In the genomic region with DNA sequence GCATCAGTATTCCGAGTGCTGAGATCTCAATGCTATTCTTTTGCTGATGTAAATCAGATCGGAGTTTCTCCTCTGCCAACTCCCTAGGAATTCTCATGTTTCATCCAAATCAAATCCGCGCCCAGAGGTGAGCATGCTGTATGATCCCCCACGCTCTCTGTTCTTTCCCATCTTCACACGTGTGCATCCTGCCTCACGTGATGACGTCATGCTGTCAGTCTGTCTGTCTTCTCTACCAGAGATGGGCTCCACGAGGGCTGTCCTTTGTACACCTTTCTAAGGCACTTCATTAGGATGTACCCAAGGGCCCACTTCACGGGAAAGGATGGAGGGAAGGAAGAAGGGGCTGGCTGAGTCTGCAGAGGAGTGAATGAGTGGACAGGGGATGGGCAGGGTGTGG, we compare ENCODE assay signal across 18 mouse cellular contexts.
"Had no signal": no experiment of that assay in that cellular context is flagged by ENCODE, and none has a peak within 500 bp of the region (broad histone marks: within the 10 kb centered on the region; RNA-seq: fewer than 3 reads in every experiment).

No protein-coding gene starts in this region.

- H3K27ac ChIP-seq: kidney, postnatal 0 days; layer of hippocampus, adult 2 months; left cerebral cortex, adult 2 months; limb, embryonic 10.5 days; lung, embryonic 15.5 days; neural tube, embryonic 12.5 days had no signal

- DNase-seq: kidney, adult 11 months; kidney, adult 9 months; kidney, postnatal 36 days; liver, postnatal 0 days; lung, postnatal 14 days; midbrain, embryonic 14.5 days; retina, postnatal 1 day; right cerebral cortex, postnatal 14 days; thymus, postnatal 4 days had no signal

- H3K4me1 ChIP-seq: limb, embryonic 10.5 days; neural tube, embryonic 12.5 days had no signal

- H3K4me3 ChIP-seq: layer of hippocampus, adult 2 months; left cerebral cortex, adult 2 months; limb, embryonic 10.5 days; liver, embryonic 12.5 days; lung, embryonic 15.5 days; midbrain, embryonic 10.5 days; myocyte; neural tube, embryonic 12.5 days had no signal
